Mouse (Mus musculus) T-helper 1 cell (primary cell): ENCODE data around the gene Snx33.
"Not testable (repeated sequence)": the region's sequence is repeated elsewhere in the genome, so short reads cannot be mapped to it uniquely, and the experiment has no call there.

ENCODE experiments used
- in situ Hi-C: fragments of 300-600 bp; cut with MboI, MseI; formaldehyde crosslinking; loops from one replicate; pipeline ENCODE4 v1.15.1; 2025; ENCODE audit warnings: high pct_unique_total_duplicates

The Snx33 gene

DNA sequence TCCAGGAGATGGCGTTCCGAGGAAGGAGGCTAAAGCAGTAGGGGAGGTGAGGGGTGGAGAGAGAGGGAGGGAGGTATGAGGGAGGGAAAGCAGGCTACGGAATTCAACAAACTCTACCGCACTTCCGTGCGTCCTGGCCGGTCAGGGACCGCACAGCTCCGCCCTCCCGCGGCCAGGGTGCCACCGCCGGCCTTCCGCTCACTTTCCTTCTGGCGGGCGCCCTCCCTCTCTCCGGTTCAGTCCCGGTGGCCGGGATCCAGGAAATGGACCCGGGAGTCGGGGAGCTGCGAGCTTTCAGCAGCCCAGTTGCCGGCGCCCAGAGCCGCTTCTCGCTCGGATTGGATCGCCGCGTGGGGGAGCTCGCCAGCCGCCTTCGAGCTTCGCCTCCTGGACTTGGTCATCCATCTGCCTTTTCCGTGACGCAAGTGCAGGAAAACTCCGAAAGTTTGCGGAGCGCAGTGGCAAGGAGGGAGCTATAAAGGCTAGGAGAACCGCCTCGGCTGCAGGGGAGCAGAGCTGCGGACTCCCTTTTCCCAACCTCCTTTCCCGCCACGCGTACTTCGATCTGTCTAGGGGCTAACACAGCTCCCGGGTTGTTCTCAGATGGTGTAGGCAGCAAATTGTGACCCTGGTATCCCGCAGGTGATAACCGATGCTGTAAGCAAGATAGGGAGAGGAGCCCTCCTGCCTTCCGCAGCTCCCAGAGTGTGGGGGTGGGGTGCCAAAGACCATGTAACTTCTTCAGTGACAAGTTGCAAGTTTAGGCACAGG lies at the start of gene Snx33:
Gene Snx33, minus strand, starts transcription at position 331 of the 771 bp plus-strand sequence.
- in situ Hi-C loops: no loop called here

DNA sequence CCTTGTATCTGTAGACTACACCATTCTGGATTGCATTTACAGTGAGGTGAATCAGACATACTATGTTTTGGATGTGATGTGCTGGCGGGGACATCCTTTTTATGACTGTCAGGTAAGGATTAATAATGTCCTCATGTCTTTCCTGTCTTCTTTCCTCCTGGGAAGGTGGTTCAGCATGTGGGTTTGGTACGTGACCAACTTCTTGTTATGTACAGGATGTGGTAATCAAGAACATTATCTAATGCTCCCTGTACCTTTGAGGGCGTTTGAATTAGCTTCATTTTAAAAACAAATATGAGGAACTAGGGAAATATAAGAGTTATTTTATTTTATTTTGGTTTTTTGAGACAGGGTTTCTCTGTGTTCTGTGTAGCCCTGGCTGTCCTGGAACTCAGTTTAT lies 47.0 kb upstream of the Snx33 start:
- in situ Hi-C loops: no loop called here

DNA sequence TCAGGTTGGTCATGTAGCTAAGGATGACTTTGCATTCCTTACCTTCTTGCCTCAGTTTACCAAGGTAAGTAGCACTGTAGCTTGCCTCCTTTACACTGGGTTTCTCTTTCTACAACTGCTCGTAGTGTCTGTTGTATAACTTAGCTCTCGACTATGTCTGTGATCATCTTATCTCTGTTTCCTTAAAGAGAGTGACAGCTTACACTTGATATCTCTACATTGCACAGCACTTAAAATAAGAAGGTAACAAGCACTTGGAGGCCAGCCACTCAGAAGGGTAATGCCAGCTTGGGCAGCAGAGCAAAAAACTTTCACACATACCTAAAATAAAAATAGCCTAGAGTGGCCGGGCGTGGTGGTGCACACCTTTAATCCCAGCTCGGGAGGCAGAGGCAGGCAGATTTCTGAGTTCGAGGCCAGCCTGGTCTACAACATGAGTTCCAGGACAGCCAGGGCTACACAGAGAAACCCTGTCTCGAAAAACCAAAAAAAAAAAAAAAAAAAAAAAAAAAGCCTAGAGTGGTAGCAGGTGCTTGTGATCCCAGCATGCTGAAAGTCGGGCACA lies 45.9 kb upstream of the Snx33 start:
- in situ Hi-C loops: no loop called here

- in situ Hi-C loops: no loop called here
Observed at GRCm38 (mm10) chr9:56970158-56970557, 42.0 kb upstream of the Snx33 start.

DNA sequence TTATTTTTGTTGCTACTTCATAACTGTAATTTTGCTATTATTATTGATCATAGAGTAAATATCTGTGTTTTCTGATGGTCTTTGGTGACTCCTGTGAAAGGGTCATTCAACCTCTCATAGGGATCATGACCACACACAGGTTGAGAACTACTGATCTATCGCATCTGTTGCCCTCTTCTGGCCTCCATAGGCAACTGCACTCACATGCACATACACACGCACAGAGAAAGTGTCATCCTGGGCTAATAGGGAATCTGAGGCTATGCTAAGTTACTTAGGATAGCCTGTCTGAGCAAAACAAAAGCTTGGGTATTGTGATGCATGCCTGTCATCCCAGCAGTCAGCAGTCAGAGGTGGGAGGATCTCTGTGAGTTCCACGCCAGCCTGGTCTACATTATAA lies 33.4 kb upstream of the Snx33 start:
- in situ Hi-C loops: no loop called here

- in situ Hi-C loops: no loop called here
Observed at GRCm38 (mm10) chr9:56958689-56959088, 30.5 kb upstream of the Snx33 start.

DNA sequence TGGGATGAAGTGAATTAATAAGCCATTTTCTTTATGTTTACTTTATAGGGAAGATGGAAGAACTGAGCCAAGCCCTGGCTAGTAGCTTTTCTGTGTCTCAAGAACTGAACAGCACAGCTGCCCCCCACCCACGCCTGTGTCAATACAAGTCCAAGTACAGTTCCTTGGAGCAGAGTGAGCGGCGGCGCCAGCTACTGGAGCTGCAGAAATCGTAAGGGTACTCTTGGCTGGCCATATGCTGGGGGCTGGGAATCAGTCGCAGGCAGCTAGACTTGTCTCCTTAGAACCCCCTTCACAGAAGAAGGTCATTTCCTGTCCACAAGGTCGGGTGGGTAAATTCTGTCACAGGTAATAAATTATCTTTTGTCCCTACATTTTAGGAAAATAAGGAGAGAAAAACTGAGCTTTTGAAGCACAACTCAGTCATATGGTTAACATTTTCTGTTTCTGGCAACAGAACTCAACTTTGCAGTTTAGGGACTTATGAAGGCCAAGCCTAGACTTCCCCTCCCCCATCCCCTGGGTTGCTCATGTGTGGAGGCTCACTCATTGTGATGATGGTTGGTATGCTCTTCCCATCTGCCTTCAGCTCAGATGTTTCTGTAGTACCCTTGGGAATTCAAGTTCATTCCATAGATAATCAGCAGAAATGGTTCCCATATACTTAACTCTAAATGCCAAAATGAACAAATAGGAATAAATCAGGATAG lies 28.9 kb upstream of the Snx33 start:
- in situ Hi-C loops: no loop called here

DNA sequence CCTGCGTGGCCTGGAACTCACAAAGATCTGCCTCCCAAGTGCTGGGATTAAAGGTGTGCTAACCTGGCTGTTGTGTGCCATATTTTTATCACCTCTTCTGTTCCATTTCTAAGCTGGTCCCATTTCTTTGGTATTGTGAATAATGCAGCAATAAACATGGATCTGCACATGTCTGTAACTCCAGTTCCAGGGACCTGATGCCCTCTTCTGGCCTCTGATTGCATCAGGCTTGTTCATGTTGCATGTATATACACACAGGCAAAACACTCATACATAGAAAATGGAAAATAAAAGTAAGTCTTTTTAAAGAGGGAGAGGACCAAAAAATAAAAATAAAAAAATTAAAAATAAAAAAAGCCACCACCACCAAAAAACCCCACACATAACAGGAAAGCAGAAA lies 25.4 kb upstream of the Snx33 start:
- in situ Hi-C loops: no loop called here

DNA sequence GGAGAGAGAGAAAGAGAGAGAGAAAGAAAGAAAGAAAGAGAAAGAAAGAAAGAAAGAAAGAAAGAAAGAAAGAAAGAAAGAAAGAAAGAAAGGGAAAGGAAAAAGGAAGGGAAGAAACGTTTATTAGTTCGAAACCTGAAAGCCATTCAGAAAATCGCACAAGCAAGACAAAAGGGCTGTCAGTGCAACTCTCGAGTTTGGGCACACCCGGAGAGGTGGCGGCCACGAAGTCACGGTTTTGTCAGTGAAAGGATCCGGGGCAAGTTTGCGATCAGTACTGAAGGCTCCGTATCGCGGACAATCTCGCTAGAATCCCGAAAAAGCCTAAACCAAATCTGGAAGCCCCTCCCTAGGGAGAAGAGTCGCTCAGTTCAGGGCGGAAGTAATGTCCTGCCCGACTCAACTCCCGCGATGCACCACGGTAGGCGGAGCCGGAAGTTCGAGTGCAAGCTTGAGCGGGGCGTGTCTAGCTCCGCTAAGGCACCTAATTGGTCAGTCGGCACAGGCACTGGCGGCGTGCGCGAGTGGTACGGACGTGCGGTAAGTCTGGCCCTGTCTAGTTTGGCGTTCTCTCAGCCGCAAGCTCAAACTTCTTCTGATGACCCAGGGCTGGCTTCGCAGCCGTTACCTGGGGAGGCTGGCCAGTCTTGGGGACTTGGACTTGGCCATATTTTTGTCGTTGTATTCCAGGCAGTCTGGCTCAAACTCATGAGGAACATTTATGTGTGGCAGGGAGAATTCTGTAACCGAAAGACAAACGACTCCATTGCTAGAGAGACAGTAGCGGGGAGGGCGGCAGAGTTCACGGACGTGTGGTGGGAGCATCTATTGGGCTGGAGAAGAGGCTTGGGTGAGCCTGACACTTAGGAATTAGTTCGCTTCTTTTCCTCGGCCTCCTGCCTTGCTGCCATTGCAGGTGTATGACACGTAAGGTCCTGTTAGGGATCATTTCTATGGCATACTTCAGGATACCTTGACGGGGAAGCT lies 22.5 kb upstream of the Snx33 start, which contains the start of gene Snupn:
Gene Snupn, plus strand, starts transcription at position 465 of the 987 bp plus-strand sequence.
- in situ Hi-C loops: no loop called here

DNA sequence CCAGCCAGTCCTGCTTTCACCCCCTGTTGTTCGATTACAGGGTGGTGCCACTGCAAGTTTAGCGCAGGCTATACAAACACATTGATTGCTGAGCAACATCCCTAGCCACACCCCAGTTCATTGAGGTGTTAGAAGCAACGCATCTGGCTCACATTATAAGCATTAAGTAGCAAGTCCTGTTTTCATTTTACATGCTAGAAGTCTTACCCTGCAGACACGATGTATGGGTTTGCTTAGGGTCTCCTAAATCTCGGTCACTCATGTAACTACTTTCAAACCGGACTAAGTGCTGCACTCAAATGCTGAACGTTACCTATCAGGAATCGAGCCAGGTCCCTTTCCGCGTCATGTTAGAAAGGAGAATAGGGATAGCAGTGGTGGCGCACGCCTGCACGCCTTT lies 21.6 kb upstream of the Snx33 start:
- in situ Hi-C loops: no loop called here

GRCm38 (mm10) chr9:56948699-56949098 lies 20.5 kb upstream of the Snx33 start:
- in situ Hi-C loops: not testable (repeated sequence)

GRCm38 (mm10) chr9:56947481-56947880 lies 19.3 kb upstream of the Snx33 start:
- in situ Hi-C loops: not testable (repeated sequence)

DNA sequence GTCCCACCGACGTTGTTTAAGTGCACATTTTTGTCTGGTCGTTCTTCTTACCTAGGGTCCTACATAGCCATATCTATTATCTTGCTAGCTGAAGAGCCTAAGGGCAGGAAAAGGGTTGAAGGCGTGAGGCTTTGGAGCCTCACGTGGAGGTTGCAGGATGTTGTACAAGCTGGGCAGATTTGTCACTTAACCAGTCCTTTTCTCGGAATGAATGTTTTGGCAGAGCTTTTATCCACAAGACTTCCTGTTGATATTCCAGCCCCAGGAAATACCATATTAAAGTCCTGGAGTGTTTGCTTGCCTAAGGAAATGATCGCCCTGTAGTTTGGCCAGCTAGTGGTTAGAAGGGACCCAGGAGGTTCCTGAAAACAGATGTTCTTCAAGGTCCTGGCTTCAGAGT lies 10.2 kb upstream of the Snx33 start:
- in situ Hi-C loops: no loop called here

DNA sequence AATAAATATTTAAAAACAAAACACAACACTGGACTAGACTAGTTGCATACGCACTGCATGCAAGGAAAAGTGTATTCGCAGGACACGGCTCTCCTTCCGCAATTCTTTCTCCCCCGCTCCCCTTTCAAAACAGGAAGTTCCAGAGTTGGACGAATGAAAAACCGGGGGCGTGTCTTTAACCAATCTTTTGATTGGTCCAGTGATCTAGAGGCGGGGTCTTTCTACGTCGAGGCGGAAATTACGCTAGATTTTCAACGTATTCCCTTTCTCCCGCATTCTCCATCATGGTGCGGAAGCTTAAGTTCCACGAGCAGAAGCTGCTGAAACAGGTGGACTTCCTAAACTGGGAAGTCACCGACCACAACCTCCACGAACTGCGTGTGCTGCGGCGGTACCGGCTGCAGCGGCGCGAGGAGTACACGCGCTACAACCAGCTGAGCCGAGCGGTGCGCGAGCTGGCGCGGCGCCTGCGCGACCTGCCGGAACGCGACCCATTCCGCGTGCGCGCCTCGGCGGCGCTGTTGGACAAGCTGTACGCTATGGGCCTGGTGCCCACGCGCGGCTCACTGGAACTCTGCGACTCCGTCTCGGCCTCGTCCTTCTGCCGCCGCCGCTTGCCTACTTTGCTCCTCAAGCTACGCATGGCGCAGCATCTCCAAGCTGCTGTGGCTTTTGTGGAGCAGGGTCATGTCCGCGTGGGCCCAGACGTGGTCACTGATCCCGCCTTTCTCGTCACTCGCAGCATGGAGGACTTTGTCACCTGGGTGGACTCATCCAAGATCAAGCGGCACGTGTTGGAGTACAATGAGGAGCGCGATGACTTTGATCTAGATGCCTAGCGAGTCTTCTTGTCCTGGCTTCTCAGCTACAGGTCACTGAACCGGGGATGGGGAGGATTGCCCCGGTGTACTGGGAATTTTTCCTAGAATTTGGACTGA lies 9.3 kb upstream of the Snx33 start, which contains the start of gene Imp3:
Gene Imp3, plus strand, starts transcription at position 253 of the 938 bp plus-strand sequence.
- in situ Hi-C loops: no loop called here

DNA sequence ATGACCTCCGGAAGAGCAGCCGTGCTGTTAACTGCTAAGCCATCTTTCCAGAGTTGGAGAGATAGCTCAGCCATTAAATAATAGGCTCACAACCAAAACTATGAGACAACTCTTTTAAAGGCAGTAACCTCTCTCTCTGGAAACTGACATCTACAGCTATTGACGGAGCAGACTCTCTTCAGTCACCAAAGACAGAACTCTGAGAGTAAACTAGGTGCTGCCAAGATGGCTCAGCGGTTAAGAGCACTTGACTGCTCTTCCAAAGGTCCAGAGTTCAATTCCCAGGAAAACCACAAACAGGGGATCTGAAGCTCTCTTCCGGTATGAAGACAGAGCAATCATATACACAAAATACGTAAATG lies 8.7 kb upstream of the Snx33 start:
- in situ Hi-C loops: no loop called here

- in situ Hi-C loops: no loop called here
Observed at GRCm38 (mm10) chr9:56930556-56930955, 2.4 kb upstream of the Snx33 start.

DNA sequence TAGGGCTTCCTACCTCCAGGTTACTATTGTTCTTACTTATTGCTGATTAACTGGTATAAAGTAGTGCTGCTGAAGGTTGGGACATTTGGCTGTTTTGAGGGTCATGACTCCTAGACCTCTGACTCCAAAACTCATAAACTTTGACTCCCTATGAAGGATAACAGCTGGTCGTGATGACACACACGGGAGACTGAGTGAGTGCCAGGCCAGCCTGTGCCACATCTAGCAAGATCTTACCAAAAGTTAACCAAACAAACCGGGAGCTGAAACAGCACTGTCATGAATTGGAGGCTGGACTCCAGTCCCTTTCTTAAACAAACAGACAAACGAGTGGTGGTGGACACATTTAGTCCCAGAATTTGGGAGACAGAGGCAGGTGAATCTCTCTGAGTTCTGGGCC lies 1.3 kb upstream of the Snx33 start:
- in situ Hi-C loops: no loop called here

DNA sequence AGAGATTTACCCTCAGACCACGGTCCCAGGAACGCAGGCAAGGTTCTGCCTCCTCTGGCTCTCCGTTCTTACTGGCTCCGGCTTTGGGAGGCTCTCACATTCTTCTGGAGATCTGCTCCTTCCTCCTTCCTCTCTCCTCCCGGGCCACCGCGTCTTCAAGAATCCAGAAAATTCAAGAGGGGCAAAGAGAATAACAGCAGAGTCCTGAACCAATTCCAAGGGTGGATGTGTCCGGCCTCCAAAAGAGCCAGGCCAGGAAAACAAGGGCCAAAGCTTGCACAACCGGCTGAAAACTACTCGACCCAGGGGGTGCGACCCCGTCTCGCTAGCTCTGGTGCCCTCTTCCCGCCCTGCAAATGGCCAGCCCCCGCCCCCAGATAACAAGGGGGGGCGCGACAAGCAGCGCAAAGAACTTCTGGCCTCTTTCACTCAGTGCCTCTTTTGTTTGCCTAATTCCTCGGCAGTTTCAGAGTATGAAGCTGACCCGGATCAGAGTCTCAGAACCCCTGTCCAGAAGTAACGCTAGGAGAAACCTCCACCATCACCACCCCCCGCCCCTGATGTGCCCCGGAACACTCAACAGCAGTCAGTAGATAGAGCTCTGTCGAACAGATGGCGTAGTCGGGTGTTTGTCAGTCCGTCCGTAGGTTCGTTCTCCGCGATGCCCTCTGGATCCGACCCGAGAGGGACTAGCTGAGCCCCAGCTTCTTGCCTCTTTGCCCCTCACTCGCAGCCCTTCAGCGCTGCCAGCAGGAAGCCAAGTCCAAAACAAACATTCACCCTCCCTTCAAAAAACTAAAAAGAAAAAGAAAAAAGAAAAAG lies 769 bp downstream of the Snx33 start:
- in situ Hi-C loops: no loop called here

GRCm38 (mm10) chr9:56926387-56926786 lies 1.8 kb downstream of the Snx33 start:
- in situ Hi-C loops: no loop called here

DNA sequence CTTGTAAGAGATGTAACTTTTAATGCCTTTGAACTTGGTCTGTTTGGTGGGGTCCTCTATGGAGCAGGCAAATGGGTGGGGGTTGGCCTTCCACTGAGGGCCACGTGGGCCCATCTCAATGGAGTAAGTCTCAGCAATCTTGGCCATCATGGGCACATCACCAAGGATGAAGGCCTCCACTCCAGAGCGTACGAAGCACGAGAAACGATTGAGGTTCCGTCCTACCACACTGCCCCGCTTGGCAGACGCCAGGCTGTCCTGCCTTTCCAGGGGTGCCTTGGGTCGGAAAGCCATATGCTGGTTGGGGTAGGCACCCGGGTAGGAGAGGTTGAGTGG lies 2.2 kb downstream of the Snx33 start:
- in situ Hi-C loops: no loop called here
